Mouse (Mus musculus) hematopoietic stem cell, adult 5-6 weeks (primary cell): ENCODE data around the gene Uhrf2. TPM values are rescaled to one million over a fixed set of nuclear protein-coding genes. Genes with fewer than 3 reads are reported as not detected.

Experiments used
- ATAC-seq, 2 experiments: fragments of 125-278 bp in 1 of 2; replicated peaks in 1 of 2; 2 replicates each; pipeline ENCODE4 v1.8.0; 2016 to 2017; ENCODE audit warnings: inconsistent platforms in 2 of 2, mild to moderate bottlenecking in 2 of 2, moderate number of reproducible peaks in 2 of 2, low read depth in 1 of 2, moderate TSS enrichment in 1 of 2; ENCODE audit not compliant: low FRiP score in 2 of 2, poor library complexity in 2 of 2, severe bottlenecking in 2 of 2, insufficient read depth in 1 of 2, low TSS enrichment in 1 of 2
- total RNA-seq: library from RNA; stranded (forward); fragments of 172-1452, 232-1000 nt; gene quantifications from 2 replicates; pipeline ENCODE4 v1.2.3, GENCODE M21; 2017

The Uhrf2 gene
- total RNA-seq, 1 experiment from 2014 or later, result 156 TPM

GRCm38 (mm10) chr19:30111421-30111820, 81.1 kb downstream of the Uhrf2 start:
- ATAC-seq, result no peak

GRCm38 (mm10) chr19:30112961-30113688, 82.8 kb downstream of the Uhrf2 start:
- no peak for ATAC-seq

DNA sequence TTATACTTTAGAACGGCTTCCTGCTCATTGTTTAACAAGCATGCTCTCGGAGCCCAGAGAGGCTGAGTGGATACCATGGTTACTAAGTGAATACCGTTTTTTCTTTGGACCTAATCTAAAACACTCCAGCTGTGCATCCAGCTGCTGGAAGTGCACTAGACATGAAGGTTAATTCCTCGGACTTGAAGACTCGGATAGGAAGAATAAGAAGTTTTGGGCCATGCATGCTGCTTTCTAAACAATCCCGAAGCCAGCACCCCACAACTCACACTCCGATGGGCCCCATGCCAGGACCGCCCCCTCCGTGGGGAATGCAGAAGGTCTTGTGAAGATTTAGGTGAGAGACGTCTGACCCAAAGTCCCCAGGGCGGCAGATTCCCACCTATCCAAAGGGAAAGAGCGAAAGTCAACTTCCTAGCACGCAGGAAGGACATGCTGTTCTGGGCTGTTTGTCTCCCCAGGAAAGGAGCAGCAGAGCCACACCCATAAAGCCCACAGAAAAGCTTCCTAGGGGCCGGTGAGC, 84.7 kb downstream of the Uhrf2 start:
- ATAC-seq, result no peak

DNA sequence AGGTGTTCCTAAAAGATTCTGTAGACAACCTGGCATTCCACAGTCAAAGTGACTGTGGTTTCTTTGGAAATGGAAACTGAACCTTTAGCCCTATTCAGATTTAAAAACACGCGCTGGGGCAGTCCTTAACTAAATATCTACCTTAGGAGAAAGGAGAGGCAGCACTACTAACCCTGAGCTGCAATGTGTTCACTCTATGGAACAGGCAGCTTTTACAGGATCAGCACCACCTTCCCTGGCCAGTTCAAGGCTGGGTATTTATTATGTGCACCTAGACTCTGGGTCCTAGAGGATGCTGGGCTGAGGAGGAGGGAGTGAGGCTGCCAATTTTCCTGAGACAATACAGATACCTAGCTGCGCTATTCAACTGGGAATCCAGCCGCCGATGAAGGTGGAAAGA, 85.3 kb downstream of the Uhrf2 start:
- no peak for ATAC-seq

- no peak for ATAC-seq
These were observed 86.9 kb downstream of the Uhrf2 start for GRCm38 (mm10) chr19:30117241-30117640.

DNA sequence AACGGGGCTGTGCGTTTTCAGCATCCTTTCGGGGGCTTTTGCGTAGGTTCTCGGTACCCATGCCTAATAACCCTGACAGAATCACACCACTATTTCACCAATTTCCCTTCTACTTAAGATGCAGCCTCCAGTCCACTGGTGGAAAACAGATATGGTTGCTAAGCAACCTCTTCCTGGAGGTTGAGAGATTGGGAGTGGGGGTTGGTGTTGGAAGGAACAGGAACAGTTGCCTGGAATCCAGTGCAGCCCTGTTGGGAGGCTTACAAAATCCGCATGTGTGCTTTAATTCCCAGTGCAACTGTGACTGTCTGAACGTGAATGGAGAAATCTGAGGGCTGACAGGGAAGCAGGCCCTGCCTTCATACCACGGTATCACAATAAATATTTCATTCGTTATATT, 87.5 kb downstream of the Uhrf2 start:
- ATAC-seq, result no peak

DNA sequence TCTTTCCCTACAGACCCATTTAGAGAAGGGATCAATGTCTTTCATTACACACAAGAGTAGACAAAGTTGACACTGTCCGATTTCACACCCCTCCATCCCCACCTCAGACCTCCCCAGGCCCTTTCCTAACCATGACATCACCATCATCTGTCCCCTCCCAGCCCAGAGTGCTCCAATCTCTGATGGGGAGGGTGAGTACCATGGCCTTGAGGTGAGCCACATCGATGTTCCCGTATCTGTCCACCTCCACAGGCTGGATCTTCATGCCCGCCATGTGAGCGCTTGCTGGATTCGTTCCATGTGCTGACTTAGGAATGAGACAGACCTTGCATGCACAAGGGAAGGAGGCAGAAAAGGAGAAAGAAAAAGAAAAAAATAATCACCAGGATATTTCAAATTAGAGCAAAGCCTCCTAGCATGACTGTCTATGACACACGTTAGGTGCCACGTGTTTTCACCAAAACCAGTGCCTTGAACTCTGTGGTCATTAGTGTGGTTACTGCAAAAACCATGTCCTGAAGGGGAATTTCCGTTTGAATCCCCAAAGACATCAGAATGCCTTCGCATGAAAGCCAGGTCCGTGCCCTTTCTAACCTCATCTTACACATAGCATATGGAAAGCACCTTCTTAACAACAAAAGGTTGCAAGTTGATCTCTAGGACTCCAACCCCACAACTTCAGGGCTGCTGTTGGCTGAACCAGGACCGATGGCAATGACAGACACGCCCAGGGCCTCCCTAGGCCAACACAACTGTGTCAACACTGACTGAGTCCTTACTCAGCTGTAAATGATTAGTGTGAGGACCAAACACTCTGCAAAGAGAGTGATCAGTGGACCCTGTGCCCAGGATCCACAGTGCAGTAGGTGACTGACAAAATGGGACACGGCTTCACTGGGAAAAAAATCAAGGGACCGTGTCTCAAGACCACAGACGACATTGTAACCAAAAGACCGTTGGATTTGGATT, 88.3 kb downstream of the Uhrf2 start:
- no peak for ATAC-seq

- ATAC-seq, result no peak
These were observed 94.8 kb downstream of the Uhrf2 start for GRCm38 (mm10) chr19:30124999-30125669.

- no peak for ATAC-seq
These were observed 95.4 kb downstream of the Uhrf2 start for GRCm38 (mm10) chr19:30125670-30126059.

DNA sequence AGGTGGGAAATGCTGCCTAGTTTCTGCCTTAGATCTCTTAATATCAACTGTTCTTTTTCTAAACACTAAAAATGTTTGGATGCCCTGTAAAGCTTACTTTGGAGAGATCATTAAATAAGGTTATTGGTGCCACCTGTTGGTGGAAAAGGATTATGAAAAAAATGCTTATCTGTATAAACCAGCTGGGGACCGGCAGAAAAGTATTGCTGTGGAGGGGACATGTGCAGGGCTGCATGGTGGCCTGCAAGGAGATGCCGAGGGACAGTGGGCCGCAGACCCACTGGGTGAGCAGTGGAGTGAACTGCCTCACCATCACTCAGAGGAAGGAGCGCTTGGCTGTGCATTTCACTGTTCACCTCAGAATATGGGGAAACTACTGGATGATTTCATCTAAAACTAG, 97.9 kb downstream of the Uhrf2 start:
- ATAC-seq, result peak in 1 of 2 experiments; percentile 17; a peak in 2 of 4 replicates

DNA sequence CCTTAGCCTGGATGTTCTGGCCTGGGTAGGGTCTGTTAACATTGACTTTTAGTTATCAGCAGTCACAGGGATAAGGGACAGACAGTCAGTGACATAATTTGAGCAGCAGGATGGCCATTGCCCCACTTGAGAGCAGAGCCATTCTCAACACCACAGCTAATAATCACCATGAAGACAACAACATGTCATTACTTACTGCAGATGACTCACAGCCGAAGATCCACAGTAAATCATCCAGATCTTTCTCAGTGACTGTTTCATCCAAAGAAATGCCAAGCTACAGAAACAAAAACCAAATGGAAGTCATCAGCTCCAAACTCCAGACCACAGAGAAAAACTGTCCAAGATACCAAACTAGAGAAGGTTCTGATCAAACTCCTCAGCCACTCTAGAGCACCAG, 106.0 kb downstream of the Uhrf2 start:
- no peak for ATAC-seq

Other genes with a start within 250 kb of the Uhrf2 start
- gene 9930021J03Rik, start 224.5 kb upstream of the Uhrf2 start, total RNA-seq, result 20.5 and 27.4 TPM in 2 replicates
- 26.2 and 34.7 TPM in 2 replicates for gene Ranbp6, start 217.5 kb upstream of the Uhrf2 start, total RNA-seq
- gene Il33, start 105.4 kb upstream of the Uhrf2 start, total RNA-seq, result not detected in 2 replicates
- gene Trpd52l3, start 26.7 kb upstream of the Uhrf2 start, total RNA-seq, result not detected in 2 replicates
- gene Gldc, start 144.9 kb downstream of the Uhrf2 start, total RNA-seq, result not detected in 2 replicates
- gene Mbl2, start 202.4 kb downstream of the Uhrf2 start, total RNA-seq, result not detected in 2 replicates